Mouse (Mus musculus) liver, postnatal 0 days (tissue): ENCODE measurements around the gene Abhd11. TPM values are rescaled to one million over a fixed set of nuclear protein-coding genes. Genes with fewer than 3 reads are reported as not detected.
"Not testable (repeated sequence)": the region's sequence is repeated elsewhere in the genome, so short reads cannot be mapped to it uniquely, and the experiment has no call there.

Experiments used
- ATAC-seq: fragments of 200-750 bp; cut with Nextera tagmentation; 2 replicates; pipeline ENCODE4 v1.8.0; 2017; ENCODE audit warnings: mild to moderate bottlenecking, moderate library complexity
- DNase-seq: peaks from one replicate; pipeline ENCODE4 v3.0.0-alpha.2; 2016
- H3K27ac ChIP-seq: fragments of 300-500 bp; sonication (generic); 2 replicates; pipeline ENCODE4 v1.5.1; 2014; ENCODE audit warnings: antibody characterized with exemption, moderate library complexity, mild to moderate bottlenecking, low read depth
- H3K27me3 ChIP-seq: fragments of 300-500 bp; sonication (generic); 2 replicates; pipeline ENCODE4 v1.6.1; 2014; ENCODE audit warnings: low read length, control low read depth, mixed read lengths; ENCODE audit not compliant: insufficient read depth
- H3K36me3 ChIP-seq: fragments of 300-500 bp; sonication (generic); replicated peaks from 2 replicates; pipeline ENCODE4 v1.6.1; 2014; ENCODE audit warnings: mild to moderate bottlenecking, control low read depth, low read length, moderate library complexity, mixed read lengths; ENCODE audit not compliant: insufficient read depth
- H3K4me1 ChIP-seq: fragments of 300-500 bp; sonication (generic); 2 replicates; pipeline ENCODE4 v1.6.1; 2014; ENCODE audit warnings: antibody characterized with exemption, mild to moderate bottlenecking, control low read depth; ENCODE audit not compliant: insufficient read depth
- H3K4me2 ChIP-seq: fragments of 300-500 bp; sonication (generic); 2 replicates; pipeline ENCODE4 v1.6.1; 2014; ENCODE audit warnings: low read depth, mild to moderate bottlenecking, low read length, moderate library complexity, mixed read lengths
- H3K4me3 ChIP-seq: fragments of 300-500 bp; sonication (generic); 2 replicates; pipeline ENCODE4 v1.5.1; 2014; ENCODE audit warnings: low read depth, low read length
- H3K9ac ChIP-seq: fragments of 300-500 bp; sonication (generic); replicated peaks from 2 replicates; pipeline ENCODE4 v1.6.1; 2014; ENCODE audit warnings: mild to moderate bottlenecking, moderate library complexity
- H3K9me3 ChIP-seq: fragments of 300-500 bp; sonication (generic); 2 replicates; pipeline ENCODE4 v1.6.1; 2016; ENCODE audit warnings: mild to moderate bottlenecking, control low read depth, low read length, mixed read lengths
- CTCF ChIP-seq: sonication (generic); IDR thresholded peaks from 2 replicates; pipeline ENCODE4 v1.5.1; 2016; ENCODE audit warnings: antibody characterized with exemption, low read depth
- EP300 ChIP-seq: IDR thresholded peaks from 2 replicates; pipeline ENCODE4 v1.6.1; 2016; ENCODE audit warnings: antibody characterized with exemption, low read depth, mild to moderate bottlenecking
- whole genome bisulfite sequencing: fragments of 180-500 bp; shearing (Covaris S2); extraction: QIAGEN DNeasy Blood & Tissue Kit; methylation state at CpG from one replicate; pipeline ENCODE4 v1.1.7; 2014; ENCODE audit not compliant: insufficient replicate concordance; 5-methylcytosine and 5-hydroxymethylcytosine counted together
- polyA plus RNA-seq: library from polyadenylated mRNA; unstranded; fragments of >200 nt; fragmentation: Nextera tagmentation; extraction: Ambion mirVana; gene quantifications from 2 replicates; pipeline ENCODE4 v1.2.1, GENCODE M21; 2015

Gene Abhd11
- polyA plus RNA-seq, result 47.9 and 49.2 TPM in 2 replicates

DNA sequence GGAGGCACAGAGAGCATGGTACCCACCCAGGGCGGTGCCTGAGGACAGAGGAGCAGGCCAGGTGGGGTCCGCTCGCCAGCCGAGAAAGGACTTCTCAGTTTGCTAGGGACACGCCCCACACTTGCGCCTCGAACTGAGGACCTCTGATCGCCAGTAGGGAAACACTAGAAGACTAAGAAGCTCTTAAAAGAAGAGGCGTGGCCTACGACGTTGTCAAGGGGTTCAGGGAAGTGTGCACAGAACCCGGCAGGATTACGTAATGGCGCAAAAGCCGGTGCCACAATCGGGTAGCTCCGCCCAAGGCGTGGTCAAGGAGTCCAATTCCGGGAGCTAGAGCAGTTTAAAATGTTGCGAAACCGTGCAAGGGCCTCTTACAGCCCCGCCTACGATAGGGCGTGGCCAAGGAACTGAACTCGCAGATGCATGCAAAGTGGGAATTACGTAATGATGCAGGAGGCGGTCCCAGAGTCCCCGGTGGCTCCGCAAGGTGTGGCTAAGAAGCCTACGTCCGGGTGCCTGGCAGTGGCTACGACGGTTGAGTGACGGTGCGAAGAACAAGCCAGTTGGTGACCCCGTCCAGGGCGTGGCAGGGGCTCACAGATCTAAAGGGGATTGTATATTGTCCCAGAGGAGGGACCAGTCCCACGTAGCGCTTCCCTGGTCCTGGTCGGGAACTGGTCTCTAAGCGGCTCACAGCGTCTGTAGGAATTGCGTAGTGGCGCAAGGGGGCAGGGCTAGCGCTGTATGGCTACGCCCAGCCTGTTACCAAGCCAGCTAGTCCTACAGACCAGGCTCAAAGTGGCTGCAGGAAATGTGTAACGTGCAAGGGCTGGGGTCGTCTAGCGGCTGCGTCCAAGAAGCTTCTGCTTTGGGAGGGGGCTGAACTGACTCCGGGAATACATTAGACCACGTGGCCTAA lies at the start of gene Abhd11:
Gene Abhd11 (plus strand): TSS at position 482 of the 919 bp plus-strand sequence.
- WGBS, result under 1% methylated on average over 52 of the region's 52 CpGs
- no peaks in the 10 kb centered on the region for H3K27me3 ChIP-seq
- ATAC-seq, result peak; percentile 84
- DNase-seq, result peak; percentile 100
- H3K9me3 ChIP-seq, result no peaks in the 10 kb centered on the region
- H3K27ac ChIP-seq, result peak within 1 kb of the TSS; percentile 96
- peaks cover 22% of the 10 kb centered on the region for H3K4me1 ChIP-seq
- TF ChIP-seq CTCF (peak; percentile 35; the same call in 1 of the 2 replicates), EP300 (peak; percentile 89)
- H3K9ac ChIP-seq, result peak within 1 kb of the TSS; percentile 73
- no peaks in the 10 kb centered on the region for H3K36me3 ChIP-seq
- peak within 1 kb of the TSS; percentile 67 for H3K4me3 ChIP-seq
- H3K4me2 ChIP-seq, result peak within 1 kb of the TSS; percentile 75

GRCm38 (mm10) chr5:134960430-134960829 lies 48.5 kb upstream of the Abhd11 start:
- Histone ChIP-seq H3K4me1 (no peaks in the 10 kb centered on the region), H3K27me3 (no peaks in the 10 kb centered on the region), H3K4me3 (no peak overlapping the region), H3K36me3 (no peaks in the 10 kb centered on the region), H3K9me3 (no peaks in the 10 kb centered on the region), H3K4me2 (no peak overlapping the region), H3K27ac (no peak overlapping the region), H3K9ac (no peak overlapping the region)
- DNase-seq, result no peak
- TF ChIP-seq EP300 (no peak), CTCF (no peak)
- WGBS, result 67% methylated on average over 2 of the region's 2 CpGs
- ATAC-seq, result no peak

- Histone ChIP-seq H3K27me3 (no peaks in the 10 kb centered on the region), H3K9ac (no peak overlapping the region), H3K4me2 (no peak overlapping the region), H3K4me1 (peaks cover 6% of the 10 kb centered on the region), H3K4me3 (no peak overlapping the region), H3K36me3 (no peaks in the 10 kb centered on the region), H3K27ac (no peak overlapping the region), H3K9me3 (no peaks in the 10 kb centered on the region)
- no peak for TF ChIP-seq EP300
- no peak for TF ChIP-seq CTCF
- no peak for DNase-seq
- WGBS, result 86% methylated on average over 2 of the region's 2 CpGs
- ATAC-seq, result no peak
Observed at GRCm38 (mm10) chr5:134961519-134961918, 47.4 kb upstream of the Abhd11 start.

GRCm38 (mm10) chr5:134963546-134963945 lies 45.4 kb upstream of the Abhd11 start:
- peaks cover 6% of the 10 kb centered on the region for H3K4me1 ChIP-seq
- no peaks in the 10 kb centered on the region for H3K27me3 ChIP-seq
- ATAC-seq (no peak), DNase-seq (no peak)
- 37% methylated on average over 5 of the region's 5 CpGs for WGBS
- no peaks in the 10 kb centered on the region for H3K36me3 ChIP-seq
- H3K9me3 ChIP-seq, result no peaks in the 10 kb centered on the region
- no peak overlapping the region for H3K9ac ChIP-seq
- no peak overlapping the region for H3K4me3 ChIP-seq
- no peak overlapping the region for H3K4me2 ChIP-seq
- no peak overlapping the region for H3K27ac ChIP-seq
- TF ChIP-seq EP300 (no peak), CTCF (no peak)

- H3K27me3 ChIP-seq, H3K9ac ChIP-seq, H3K9me3 ChIP-seq, H3K4me1 ChIP-seq, DNase-seq, H3K36me3 ChIP-seq, ATAC-seq, H3K27ac ChIP-seq, H3K4me2 ChIP-seq, H3K4me3 ChIP-seq: not testable (repeated sequence)
- peak; percentile 30 for TF ChIP-seq CTCF
Observed at GRCm38 (mm10) chr5:134964655-134965054, 44.3 kb upstream of the Abhd11 start.

DNA sequence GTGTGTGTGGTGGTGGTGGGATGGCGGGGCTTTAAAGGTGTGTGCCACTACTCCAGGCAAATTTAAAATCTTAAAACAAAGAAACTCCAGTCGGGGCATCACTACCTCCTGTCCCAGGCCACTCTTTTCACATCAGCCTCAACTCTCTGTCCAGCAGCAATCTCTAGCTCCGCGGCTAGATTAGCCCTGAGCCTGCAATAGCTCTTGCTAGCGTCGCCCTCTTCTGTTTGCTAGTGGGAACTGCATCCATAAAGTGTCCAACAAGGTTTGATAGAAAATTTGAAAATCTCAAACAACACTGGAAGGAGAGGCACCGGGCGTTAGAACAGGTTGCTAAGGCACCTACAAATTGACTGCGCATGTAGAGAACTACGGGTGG lies 43.5 kb upstream of the Abhd11 start:
- Histone ChIP-seq H3K9me3 (no peaks in the 10 kb centered on the region), H3K27me3 (no peaks in the 10 kb centered on the region), H3K9ac (no peak overlapping the region; the same call in 1 of the 2 replicates), H3K36me3 (no peaks in the 10 kb centered on the region), H3K4me2 (peak overlapping the region; percentile 82), H3K4me3 (peak overlapping the region; percentile 44), H3K27ac (peak overlapping the region; percentile 1; the same call in 1 of the 2 replicates), H3K4me1 (peaks cover 6% of the 10 kb centered on the region)
- WGBS, result 7% methylated on average over 10 of the region's 10 CpGs
- DNase-seq (peak; percentile 81), ATAC-seq (peak; percentile 64)
- peak; percentile 93 for TF ChIP-seq CTCF
- no peak for TF ChIP-seq EP300
